Mouse (Mus musculus): ENCODE measurements around the gene Dlat. TPM values are rescaled to one million over a fixed set of nuclear protein-coding genes. Genes with fewer than 3 reads are reported as not detected.

Dlat gene
- polyA plus RNA-seq, 1 experiment, result 42.8 TPM

GRCm38 (mm10) chr9:50593544-50593943, 66.0 kb downstream of the Dlat start:
- DNase-seq (ENCODE audit: low spot score), result no peak

GRCm38 (mm10) chr9:50592955-50593354, 66.6 kb downstream of the Dlat start:
- no peak for DNase-seq (ENCODE audit: low spot score)

GRCm38 (mm10) chr9:50590856-50591518, 68.6 kb downstream of the Dlat start:
- no peak for DNase-seq (ENCODE audit: low spot score)

- no peak for DNase-seq (ENCODE audit: low spot score)
Measured at GRCm38 (mm10) chr9:50586955-50587354, 72.6 kb downstream of the Dlat start.

GRCm38 (mm10) chr9:50585145-50585818, 74.3 kb downstream of the Dlat start:
- DNase-seq (ENCODE audit: low spot score), result no peak

Other genes starting within 250 kb of the Dlat start
- 133 and 162 TPM in 2 replicates for gene Plet1, start 165.3 kb downstream of the Dlat start, polyA plus RNA-seq (2012; rRNA removed)
- gene Pts, start 131.1 kb downstream of the Dlat start, polyA plus RNA-seq (2012; rRNA removed), result 101 and 137 TPM in 2 replicates
- 5.7 and 8.2 TPM in 2 replicates for gene Il18, start 105.0 kb downstream of the Dlat start, polyA plus RNA-seq (2012; rRNA removed)
- gene Bco2, start 104.6 kb downstream of the Dlat start, polyA plus RNA-seq (2012; rRNA removed), result 0.77 and 0.80 TPM in 2 replicates
- not detected in 2 replicates for gene Tex12, start 98.5 kb downstream of the Dlat start, polyA plus RNA-seq (2012; rRNA removed)
- gene Sdhd, start 56.0 kb downstream of the Dlat start, polyA plus RNA-seq (2012; rRNA removed), result 154 and 189 TPM in 2 replicates
- 181 and 191 TPM in 2 replicates for gene Timm8b, start 55.9 kb downstream of the Dlat start, polyA plus RNA-seq (2012; rRNA removed)
- 2.1 and 2.5 TPM in 2 replicates for gene Pih1d2, start 42.5 kb downstream of the Dlat start, polyA plus RNA-seq (2012; rRNA removed)
- 13.2 and 13.9 TPM in 2 replicates for gene Nkapd1, start 42.3 kb downstream of the Dlat start, polyA plus RNA-seq (2012; rRNA removed)
- 9.1 and 11.4 TPM in 2 replicates for gene Dixdc1, start 79.7 kb upstream of the Dlat start, polyA plus RNA-seq (2012; rRNA removed)
- gene 2310030G06Rik, start 86.8 kb upstream of the Dlat start, polyA plus RNA-seq (2012; rRNA removed), result 12.4 and 13.5 TPM in 2 replicates
- 150 and 169 TPM in 2 replicates for gene Cryab, start 91.5 kb upstream of the Dlat start, polyA plus RNA-seq (2012; rRNA removed)
- gene Hspb2, start 92.6 kb upstream of the Dlat start, polyA plus RNA-seq (2012; rRNA removed), result 48.5 and 54.7 TPM in 2 replicates
- gene Fdxacb1, start 108.5 kb upstream of the Dlat start, polyA plus RNA-seq (2012; rRNA removed), result 8.2 and 8.6 TPM in 2 replicates
- 19.7 and 22.0 TPM in 2 replicates for gene Alg9, start 115.2 kb upstream of the Dlat start, polyA plus RNA-seq (2012; rRNA removed)
- 60.8 and 68.2 TPM in 2 replicates for gene 1110032A03Rik, start 115.7 kb upstream of the Dlat start, polyA plus RNA-seq (2012; rRNA removed)
- gene Ppp2r1b, start 185.5 kb upstream of the Dlat start, polyA plus RNA-seq (2012; rRNA removed), result 20.9 and 23.5 TPM in 2 replicates

Measured in urinary bladder, adult 2 months (tissue).